Mouse (Mus musculus) spleen, embryonic (tissue): ENCODE measurements at regions not wholly inside any gene's neighbourhood (a gene's known extent, or its start where the extent isn't known, plus 50 kb on each side); places are given as distances from the start of the nearest gene placed in this dataset.
"Not testable (repeated sequence)": the region's sequence is repeated elsewhere in the genome, so short reads cannot be mapped to it uniquely, and the experiment has no call there.

Source experiments
- CTCF ChIA-PET: fragments of 350-600 bp; sonication (Branson Sonifier 250); formaldehyde crosslinking; loops from one replicate; lab custom pipeline; 2022; lab: Charles Lee

- CTCF ChIA-PET: no interaction called here
Measured at GRCm38 (mm10) chr5:52015786-52016185, 174.5 kb downstream of the Dhx15 start.

- CTCF ChIA-PET: no interaction called here
Measured at GRCm38 (mm10) chr5:52010426-52010825, 179.9 kb downstream of the Dhx15 start.

DNA sequence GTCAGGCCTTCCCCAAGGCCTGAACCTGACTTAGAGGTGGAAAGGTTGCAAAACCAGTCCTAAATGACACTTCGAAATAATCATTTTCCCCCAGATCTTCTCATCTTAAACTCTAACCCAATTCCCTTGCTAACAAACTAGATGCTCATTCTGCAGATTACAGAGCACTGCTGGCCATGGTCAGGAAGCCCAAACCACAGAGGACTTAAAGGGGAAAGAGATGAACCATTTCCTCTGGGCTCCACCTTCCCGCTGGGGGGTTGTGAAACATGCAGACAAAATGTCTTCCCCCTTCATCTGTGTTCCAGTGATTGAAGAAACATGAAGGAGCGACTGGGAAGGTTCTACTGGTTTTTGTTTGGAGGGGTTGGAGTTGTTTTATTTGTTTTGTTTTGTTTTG, 181.4 kb downstream of the Dhx15 start:
- CTCF ChIA-PET: no interaction called here

DNA sequence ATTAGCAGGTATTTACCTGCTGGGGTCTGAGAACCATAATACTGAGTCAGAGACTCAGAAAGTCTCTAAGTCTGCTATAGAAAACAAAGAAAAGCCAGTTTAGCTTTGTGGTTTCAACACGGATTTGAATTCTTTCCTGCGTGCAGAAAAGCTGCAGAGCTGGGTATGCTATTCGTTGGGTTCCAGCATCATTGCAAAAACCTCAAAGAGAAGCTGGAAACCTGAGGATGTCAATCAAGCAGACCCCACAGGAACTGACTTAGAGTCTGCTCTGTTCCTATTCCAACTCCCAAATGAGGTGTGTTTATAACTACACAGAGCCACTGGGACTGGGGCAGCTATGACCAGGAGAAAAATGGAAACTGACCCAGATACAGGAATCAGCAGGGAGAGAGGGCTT, 183.5 kb downstream of the Dhx15 start:
- CTCF ChIA-PET: no interaction called here

GRCm38 (mm10) chr5:51990847-51991610, 199.3 kb downstream of the Dhx15 start:
- CTCF ChIA-PET: no interaction called here

GRCm38 (mm10) chr5:51989396-51989795, 200.9 kb downstream of the Dhx15 start:
- CTCF ChIA-PET: no interaction called here

DNA sequence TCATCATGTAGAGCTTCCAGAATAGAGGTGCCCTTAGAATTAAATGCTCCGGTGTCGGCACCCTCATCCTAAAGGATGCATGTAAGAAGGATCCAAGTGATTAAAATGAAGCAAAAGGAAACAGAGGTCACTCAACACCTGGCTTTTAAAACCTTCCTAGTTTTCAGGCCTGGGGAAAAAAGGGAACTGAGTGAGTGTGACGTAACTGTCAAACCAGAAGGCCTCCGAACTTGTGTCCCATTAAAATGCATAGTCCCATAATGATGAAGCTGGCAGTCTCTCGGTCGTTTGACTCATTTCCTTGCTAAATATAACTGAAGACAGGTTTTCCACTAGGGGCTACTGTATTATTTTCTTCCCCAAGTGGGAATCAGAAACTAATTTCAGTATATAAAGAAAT, 201.4 kb downstream of the Dhx15 start:
- CTCF ChIA-PET: no interaction called here

DNA sequence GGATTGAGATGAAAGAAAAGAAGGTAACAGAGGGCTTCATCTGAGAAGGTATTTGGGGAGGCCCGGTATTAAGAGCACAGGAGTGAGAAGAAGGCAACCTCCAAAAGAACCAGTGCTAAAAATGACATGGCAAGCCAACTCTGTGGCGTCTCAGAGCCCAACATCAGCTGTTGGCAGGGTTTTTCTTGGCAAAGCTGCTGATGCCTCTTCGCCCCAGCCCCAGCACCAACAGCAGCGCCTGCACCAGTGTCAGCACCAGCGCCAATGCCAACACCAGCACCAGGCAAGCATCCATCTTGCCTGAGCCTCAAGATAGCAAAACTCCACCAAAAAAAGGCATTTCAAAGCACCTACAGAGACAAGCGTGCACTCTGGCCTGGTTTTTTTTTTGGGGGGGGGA, 205.3 kb downstream of the Dhx15 start:
- CTCF ChIA-PET: no interaction called here

DNA sequence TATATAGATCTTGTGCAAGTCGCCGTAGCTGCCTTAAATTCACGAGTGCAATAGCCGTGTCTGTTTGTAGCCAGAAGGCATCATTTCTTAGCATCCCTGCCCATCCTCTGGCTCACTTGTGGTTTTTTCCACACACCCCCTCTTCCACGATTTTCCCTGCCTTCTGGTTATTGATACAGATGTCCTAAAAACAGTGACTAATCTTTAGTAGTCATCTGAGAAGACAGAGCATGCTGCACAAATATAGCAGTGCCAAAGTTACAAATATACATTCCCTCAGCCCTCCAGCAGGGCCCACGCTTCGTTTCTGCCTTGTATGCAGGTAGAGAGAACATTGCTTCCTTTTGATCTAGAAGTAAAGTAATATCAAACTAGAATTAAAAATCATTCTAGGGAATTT, 207.5 kb downstream of the Dhx15 start:
- CTCF ChIA-PET: no interaction called here

GRCm38 (mm10) chr5:51980901-51981300, 209.4 kb downstream of the Dhx15 start:
- CTCF ChIA-PET: no interaction called here

- CTCF ChIA-PET: no interaction called here
Measured at GRCm38 (mm10) chr5:51952499-51952898, 237.8 kb downstream of the Dhx15 start.

GRCm38 (mm10) chr5:51949996-51950395, 240.3 kb downstream of the Dhx15 start:
- CTCF ChIA-PET: no interaction called here

GRCm38 (mm10) chr5:51946062-51946461, 244.3 kb downstream of the Dhx15 start:
- CTCF ChIA-PET: no interaction called here

- CTCF ChIA-PET: not testable (repeated sequence)
Measured at GRCm38 (mm10) chr5:51941925-51942291, 248.4 kb downstream of the Dhx15 start.

DNA sequence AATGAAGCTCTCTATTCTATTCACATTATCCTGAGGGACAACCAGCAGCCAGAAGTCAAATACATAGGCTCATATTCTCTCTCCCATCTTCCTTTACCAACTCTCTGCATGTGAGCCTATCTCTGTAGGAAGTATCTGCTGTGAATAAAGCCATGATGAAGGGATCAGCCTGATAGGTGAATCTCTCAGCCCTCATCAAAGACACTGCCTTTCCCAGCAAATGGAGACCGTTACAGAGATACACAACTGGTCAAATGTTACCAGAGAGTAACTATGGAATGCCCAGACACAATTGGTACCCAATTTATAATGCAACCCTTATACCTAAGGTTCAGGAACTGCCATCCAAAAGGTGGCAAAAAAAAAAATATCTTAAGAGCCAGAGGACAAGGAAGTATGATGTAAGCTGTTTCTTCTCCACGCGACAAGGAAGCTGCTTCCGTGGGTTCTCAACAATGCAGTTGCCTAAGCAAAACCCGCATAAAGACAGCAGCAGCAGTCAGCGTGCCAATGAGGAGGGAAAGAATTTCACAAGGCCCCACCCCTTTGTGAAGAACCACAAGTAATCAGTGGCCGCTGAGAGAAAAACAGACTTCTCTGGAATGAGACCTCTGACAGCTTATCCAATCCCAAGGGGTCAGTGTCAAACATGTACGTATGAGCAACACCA, 248.9 kb downstream of the Dhx15 start:
- CTCF ChIA-PET: no interaction called here

- CTCF ChIA-PET: no interaction called here
Measured at GRCm38 (mm10) chr5:51938845-51939244, 251.5 kb downstream of the Dhx15 start.

DNA sequence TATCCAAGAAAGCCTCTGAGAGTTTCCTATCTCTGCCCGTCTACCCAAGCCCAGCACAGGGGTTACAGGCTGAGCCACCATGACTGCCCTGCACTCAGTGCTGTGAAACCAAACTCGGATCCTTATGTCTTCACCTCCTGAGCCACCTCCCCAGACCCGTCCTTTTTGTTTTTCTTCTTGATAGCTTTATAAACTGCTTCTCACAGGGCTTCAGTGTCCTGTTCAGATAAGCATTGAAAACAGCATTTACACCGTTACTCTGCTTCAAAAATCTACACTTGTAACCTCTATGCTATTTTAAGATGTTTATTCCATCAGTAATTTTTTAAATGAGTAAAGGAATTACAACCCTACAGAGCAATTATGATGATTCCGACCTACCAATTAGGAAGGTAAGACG, 253.0 kb downstream of the Dhx15 start:
- CTCF ChIA-PET: no interaction called here

DNA sequence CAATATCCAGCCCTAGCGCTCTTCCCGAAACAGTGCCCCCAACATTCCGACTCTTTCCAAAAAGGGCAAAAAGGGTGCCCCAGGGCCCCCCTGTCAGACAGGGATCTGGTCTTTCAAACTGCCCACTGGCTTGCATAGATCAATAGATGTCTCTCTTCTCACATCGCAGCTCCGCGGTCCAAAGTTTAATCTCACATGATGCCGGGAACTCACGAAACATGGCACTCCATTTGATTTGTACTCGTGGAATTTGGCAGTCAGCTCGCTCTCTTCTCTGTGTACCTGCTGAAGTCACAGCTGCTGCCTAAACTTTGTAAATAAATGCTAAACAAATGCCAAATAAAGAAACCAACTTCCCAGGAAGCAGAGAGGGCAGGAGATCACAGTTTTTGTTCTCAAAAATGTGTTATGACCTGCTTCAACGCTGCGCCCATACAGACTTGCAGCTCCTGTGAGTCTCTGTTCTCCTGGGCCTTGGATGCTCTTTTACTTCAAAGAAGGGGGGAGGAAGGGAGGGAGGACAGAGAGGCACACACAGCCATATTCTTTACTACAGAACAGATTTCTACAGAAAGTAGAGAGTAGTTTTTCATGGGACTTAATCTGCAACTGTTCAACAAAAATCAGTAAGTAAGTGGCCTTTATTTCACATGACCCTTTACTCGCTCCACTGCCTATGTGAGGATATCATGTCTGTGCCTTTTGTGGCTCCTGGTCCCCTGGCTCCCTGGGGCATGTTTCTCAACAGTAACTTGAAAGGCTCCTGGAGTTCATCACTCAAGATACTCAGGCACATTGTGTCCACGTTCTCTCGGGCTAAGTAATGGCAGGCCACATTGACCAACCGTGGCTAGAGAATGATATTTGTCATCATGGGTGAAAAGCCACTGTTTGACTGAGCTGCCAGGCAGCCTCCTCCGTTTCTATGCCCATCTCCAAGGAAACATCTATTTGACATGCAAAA, 254.6 kb downstream of the Dhx15 start:
- CTCF ChIA-PET: no interaction called here

DNA sequence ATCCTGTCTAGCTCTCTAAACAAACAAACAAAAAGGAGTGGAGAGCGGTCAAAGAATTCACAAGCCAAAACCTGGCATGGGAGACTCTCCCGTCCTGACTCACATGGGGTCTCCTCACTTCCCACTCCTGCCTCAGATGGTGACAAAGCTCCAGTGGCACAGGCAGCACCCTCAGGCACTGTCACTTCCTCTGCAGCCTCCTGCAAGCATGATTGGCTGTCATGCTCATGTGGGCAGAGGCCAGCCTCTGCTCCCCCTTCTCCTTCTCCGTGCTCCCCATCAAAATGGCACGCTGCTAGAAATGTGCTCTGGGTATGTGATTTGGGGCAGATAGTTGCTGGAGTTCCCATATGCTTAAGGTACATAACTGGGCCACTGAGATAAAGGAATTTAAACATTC, 255.4 kb downstream of the Dhx15 start:
- CTCF ChIA-PET: interaction anchor here (0.5 kb wide), 1 partner anchor 10 kb away, joined by 6 read pairs; no protein-coding TSS in a partner anchor

DNA sequence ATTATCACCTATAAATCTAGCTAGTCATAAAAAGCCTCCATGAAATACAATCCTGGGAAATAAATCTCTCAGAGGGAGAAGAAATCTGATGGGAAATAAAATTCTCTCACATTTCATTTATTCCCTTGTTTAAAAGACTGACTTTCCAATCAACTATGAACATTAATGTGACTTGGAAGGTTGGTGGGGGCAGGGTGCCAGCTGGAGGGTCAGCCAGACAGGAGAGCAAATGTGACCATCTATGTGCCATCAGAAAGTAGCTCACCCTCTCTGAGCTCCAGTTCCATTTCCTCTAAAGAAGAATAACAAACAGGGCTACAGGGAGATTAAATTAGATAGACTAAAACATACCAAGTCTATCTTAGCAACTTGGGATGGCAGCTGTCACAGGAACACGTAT, 257.0 kb downstream of the Dhx15 start:
- CTCF ChIA-PET: no interaction called here

DNA sequence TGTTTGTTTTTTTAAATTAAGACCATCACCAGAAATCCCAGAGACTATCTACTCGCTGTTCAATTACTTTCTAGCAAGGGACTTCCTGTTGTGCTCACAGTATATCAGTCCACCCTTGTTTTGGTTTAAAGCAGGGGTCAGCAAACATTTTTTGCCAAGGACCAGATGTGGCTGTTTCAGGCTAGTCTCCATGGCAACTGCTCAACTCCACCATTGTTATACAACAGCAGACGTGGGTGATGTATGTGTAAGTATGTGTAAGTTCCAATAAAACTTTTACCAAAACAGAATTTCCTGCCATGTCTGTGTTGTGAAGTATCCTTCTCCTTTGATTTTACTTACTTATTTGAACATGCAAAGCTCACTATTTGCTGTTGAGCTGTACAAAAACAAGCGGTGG, 259.9 kb downstream of the Dhx15 start:
- CTCF ChIA-PET: no interaction called here

GRCm38 (mm10) chr5:51928801-51929200, 261.5 kb downstream of the Dhx15 start:
- CTCF ChIA-PET: no interaction called here
